Mouse (Mus musculus) spleen, embryonic (tissue): Measurements from ENCODE around the gene Hrc.
"Not testable (repeated sequence)": the region's sequence is repeated elsewhere in the genome, so short reads cannot be mapped to it uniquely, and the experiment has no call there.

Source experiments
- CTCF ChIA-PET: fragments of 350-600 bp; sonication (Branson Sonifier 250); formaldehyde crosslinking; loops from one replicate; lab custom pipeline; 2022; lab: Charles Lee

The Hrc gene

DNA sequence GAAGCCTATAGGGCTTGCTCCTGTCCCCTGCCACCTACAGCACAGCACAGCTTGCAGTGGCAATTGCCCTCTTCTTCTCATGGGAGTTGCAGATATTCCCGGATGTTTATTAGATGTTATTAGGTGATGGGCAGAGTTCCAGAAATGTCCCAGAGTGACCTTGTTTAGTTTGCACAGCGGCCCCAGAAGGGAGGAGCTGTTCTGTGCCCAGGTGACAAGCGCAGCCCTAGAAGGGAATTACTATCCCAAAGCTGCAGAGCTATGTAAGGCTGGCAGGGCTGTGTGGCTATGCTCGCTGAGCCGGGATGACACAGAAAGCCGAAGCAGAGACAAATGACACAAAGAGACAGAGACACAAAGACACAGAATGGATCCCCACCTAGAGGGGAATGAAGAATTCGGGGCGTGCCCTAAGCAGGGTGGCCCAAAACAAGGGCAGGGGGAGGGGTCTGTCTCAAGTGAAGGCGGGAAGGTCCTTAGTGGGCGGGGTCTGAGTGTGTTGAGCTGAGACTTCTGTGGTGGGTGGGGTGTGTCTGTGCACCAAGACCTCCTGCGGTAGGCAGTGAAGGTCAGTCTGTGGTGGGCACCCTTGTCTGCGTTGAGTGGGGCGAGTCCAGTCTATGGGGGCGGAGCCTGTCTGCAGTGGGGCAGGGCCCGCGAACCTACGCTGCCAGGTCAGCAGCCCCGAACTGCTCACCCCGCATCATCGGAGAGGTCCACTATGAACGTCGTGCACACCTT lies 2.2 kb upstream of the Hrc start:
- CTCF ChIA-PET = no interaction called here

DNA sequence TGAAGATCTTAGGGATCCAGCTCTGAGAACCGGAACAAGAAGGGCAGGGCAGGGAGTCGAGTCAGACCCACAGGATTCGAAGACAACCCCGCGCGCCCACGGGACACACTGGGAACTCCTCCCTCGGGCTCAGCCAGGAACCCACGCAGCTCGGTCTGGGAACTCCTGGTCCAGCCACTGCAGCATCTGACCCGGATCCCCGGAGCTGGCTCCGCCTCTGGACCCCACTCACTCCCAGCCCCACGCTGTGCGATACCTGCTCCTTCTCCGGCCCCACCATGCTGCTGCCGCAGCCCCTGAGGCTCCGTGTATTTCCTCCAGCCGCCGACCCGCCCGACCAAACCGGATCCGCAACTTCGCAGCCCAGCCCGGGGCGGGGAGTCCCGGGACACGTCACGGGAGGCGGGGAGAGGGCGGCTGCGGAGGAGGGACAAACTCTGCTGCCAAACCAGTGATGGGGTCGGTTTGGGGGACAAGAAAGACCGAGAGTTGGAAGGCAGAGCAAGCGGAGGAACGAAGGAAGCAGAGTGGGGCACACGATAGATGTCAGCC lies 1.6 kb upstream of the Hrc start, which contains the start of gene Trpm4:
Trpm4 (minus strand) TSS at position 350 of the 552 bp plus-strand sequence.
- CTCF ChIA-PET = no interaction called here

DNA sequence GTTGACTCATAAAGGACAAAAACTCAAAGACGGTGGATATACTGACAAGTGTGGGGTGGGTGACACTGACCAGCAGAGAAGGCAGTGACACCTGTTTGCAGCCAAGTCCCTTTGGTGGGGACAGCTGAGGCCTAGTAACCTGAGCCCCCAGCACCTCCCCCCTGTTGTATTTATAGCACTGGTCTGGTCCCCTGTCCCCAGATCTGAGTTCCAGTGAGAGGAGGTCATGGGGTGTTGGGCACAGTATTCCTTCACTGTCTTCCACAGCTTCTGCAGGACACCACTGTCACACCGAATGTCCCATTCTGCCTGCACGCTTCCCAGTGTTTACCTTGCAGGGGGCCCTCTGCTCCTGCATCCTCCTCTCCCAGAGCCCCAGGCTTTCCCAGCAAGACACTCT lies 485 bp upstream of the Hrc start:
- CTCF ChIA-PET = interaction anchor here (0.6 to 0.7 kb wide), 3 partner anchors 14 to 423 kb away, joined by 3 to 21 read pairs (median 6); no protein-coding TSS in a partner anchor

DNA sequence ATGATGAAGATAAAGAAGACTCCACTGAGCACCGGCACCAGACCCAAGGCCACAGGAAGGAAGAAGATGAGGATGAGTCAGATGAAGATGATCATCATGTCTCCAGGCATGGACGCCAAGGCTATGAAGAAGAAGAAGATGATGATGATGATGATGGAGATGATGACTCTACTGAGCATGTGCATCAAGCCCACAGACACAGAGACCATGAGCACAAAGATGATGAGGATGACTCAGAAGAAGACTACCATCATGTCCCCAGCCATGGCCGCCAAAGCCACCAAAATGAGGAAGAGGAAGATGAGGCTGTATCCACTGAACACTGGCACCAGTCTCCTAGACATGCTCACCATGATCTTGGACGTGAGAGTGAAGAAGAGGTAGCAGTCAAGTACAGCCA lies 1.2 kb downstream of the Hrc start:
- CTCF ChIA-PET = no interaction called here

DNA sequence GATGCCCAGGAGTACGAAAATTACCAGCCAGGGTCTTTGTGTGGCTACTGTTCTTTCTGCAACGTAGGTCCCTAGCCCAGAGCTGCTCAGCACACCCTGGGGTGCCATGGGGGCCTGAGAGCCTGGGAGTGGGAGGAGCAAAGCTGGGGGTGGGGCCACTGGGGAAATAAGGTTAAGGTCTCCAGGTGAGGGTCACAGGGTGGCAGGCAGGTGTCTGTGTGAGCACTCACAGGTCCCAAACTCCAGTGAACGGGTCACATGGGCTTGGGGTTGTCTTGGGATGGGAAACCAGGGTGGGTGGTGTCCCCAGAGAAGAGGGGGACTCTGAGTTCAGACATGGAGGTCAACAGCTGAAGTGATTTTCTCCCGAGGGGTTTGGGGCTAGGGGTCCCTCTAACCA lies 2.4 kb downstream of the Hrc start:
- CTCF ChIA-PET = no interaction called here

DNA sequence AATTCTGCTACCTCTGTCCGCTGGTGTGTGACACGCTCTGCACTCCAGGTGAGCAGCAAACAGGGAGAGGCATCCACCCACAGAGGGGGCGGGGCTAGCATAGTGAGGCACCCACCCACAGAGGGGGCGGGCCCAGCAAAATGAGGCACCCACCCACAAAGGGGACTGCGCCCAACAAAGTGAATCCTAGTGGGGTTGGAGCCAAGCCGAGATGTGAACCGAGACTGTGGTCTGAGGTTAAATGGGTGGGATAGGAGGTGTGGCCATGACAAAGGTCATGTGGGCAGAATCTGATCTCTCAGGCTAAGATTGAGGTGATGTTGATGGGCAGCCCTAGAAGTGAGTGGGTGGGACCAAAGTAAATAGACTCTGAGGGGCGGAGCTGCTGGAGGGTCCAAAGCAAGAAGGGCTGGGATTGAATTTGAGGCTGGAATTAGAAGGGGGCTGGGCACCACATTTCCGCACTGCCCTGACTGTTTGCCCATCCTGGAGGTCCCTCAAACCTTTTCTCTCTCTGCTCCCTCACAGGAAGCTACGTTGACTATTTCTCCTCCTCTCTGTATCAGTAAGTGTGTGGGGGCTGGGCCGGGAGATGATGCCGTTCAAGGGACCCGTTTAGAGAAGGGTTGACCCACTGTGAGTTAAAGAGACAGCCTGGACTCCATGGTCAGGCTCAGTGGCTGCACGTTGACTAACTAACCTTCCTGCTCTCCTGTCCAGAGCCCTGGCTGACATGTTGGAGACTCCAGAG lies 3.2 kb downstream of the Hrc start:
- CTCF ChIA-PET = interaction anchor here (0.8 kb wide), 1 partner anchor 74 kb away, joined by 4 read pairs; no protein-coding TSS in a partner anchor

DNA sequence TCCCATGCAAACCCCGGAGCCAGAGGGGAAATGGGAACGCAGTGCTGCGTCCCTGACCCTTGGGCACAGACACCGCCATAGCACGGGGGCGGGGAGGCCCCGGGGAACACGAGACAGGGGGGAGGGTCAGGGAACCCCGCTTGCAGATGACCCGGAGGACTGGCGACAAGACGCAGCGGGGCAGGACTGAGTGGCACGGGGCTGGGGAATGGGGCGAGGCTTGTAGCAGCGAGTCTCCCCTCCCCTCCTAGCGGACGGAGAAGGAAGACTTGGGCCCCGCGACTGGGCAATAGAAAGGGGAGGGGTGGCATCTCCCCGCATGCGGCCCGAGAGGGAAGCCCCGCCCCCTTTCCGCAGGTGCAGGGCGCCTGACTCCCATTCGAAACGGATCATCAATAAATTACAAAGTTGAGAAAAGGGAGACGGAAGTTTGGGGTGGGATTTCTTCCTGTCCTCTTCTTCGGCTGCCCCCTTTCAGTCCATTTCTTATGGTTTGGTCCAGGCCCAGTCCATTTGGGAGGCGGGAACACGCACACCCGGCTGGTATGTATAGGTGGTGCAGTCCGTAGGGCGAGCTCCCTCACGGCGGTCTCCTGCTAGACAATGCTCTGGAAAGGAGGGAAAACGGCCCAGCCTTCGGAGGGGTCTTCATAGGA lies 4.4 kb downstream of the Hrc start:
- CTCF ChIA-PET = no interaction called here

DNA sequence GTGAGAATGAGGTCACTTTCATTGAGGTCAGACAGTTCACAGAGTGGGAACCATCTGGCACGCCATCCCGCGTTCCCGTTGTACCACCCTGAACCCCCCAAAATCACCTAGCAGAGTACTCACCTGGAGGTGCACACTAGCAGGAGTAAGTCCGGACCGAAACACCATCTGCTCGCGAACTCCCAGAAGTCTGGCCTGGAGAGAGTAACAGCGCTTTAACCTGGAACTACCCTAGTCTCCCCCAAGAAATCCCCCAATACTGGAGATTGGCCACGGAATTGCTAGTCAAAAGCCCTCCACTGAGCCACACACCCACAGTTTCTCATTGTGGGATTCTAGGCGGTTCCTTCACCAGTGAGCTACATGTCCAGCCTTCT lies 5.0 kb downstream of the Hrc start:
- CTCF ChIA-PET = no interaction called here

DNA sequence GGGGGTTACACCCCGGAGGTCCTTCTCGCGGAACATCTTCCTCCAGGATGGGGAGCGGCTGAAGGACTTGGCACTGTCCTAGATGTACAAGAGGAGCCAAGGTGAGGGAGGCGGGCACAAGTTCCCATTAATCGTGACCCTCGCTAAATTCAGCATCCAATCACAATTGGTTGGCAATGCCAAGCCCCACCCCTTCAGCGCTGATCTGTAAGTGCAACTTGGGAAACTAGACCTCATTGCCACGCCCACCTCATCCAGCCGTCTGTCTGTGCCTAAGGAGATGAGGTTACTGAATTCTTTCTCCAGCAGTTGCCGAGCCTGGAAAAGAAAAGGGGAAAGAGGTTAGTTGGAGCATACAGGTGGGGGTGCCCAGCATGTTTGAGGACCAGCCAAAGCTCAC lies 5.6 kb downstream of the Hrc start:
- CTCF ChIA-PET = interaction anchor here (0.6 kb wide), 1 partner anchor 165 kb away, joined by 3 read pairs; no protein-coding TSS in a partner anchor

DNA sequence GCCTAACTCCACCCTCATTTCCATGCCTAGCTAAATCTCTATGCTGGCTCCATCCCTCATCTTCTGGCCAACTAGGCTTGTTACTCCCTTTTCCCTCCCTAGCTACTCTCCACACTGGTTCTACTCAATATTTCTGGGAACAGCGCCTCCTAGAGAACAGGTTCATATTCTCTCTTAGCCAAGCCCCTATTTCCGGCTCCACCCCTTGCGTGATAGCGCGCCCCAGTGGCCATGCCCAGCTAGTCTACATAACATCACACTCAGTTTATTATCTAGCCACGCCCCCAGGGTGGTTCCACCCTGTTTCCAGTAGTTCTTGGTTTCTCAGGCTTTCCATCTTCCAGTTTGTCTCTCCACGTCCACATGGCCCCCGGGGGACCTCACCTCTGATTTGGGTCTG lies 6.2 kb downstream of the Hrc start:
- CTCF ChIA-PET = interaction anchor here (0.6 kb wide), 1 partner anchor 166 kb away, joined by 3 read pairs; no protein-coding TSS in a partner anchor

DNA sequence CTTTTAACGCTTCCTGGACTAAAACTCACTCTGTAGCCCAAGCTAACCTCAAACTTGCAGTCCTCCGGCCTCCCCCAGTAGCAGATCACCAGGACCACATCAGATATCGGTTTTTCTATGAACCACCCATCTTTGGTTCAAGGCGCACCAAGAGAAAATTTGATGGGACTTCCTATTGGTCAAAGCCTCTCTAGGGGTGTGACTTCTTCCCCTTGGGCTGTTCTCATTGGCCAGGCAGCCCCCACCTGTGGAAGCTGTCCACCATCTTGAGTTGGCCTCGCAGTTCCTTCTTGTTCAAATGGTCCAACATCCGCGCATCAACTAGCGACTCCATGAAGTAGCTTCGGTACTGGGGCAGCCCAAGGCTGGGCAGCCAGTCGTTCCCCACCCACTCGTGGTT lies 7.0 kb downstream of the Hrc start:
- CTCF ChIA-PET = interaction anchor here (0.7 kb wide), 1 partner anchor 152 kb away, joined by 4 read pairs; no protein-coding TSS in a partner anchor

DNA sequence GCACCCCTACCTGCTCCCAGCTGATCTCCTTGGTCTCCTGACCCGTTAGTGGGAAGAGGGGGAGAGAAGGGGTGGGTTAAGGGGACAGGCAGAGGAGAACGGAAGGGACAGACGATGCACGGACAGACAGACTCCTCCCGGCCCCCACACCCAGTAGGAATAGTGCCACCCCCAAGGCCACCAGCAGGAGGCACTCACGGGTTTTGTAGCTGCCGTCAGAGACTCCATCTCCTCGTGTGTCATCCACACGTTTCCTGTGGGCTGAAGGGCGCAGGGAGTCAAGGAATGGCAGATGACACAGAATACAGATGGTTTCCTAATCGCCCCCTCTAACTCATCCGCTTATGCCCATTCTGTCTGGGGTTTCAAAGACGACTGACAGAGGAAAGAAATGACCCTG lies 8.5 kb downstream of the Hrc start:
- CTCF ChIA-PET = no interaction called here

DNA sequence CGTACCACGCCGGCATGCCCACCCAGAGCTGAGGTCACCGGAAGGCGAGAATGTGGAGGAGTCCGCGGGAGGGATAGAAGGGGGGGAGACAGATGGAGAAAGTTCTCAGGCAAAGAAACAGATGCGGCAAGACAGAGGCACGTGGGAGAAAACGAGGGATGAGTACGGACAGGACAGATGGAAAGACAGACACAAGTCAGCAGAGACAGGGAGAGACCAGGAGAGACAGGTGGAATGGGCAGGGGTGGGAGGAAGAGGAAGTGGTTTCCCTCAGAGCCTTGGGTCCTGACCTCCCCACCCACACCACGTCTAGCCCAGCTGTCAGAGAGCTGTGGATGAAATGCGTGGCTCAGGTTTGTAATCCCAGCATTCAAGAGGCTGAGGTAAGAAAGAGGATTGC lies 11.8 kb downstream of the Hrc start:
- CTCF ChIA-PET = interaction anchor here (0.7 kb wide), 1 partner anchor 172 kb away, joined by 3 read pairs; no protein-coding TSS in a partner anchor

DNA sequence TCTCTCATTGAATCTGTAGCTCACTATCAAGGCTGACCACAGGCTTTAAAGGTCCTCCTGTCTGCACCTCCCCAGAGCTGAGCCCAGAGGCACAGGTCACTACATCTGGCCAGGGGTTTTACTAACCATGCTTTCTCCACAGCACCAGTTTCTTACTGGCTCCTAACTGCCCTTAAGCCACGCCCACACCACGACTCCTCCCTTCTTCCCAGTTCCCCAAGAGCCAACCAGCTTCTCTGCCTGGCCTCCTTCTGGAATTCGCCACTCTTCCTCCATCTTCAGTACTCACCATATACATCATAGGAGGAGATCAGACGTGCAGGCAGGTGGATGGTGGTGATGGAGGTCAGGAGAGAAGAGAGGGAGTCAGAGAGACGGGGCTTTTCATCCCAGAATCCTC lies 18.0 kb downstream of the Hrc start:
- CTCF ChIA-PET = interaction anchor here (0.6 kb wide), 1 partner anchor 476 kb away, joined by 3 read pairs; no protein-coding TSS in a partner anchor

DNA sequence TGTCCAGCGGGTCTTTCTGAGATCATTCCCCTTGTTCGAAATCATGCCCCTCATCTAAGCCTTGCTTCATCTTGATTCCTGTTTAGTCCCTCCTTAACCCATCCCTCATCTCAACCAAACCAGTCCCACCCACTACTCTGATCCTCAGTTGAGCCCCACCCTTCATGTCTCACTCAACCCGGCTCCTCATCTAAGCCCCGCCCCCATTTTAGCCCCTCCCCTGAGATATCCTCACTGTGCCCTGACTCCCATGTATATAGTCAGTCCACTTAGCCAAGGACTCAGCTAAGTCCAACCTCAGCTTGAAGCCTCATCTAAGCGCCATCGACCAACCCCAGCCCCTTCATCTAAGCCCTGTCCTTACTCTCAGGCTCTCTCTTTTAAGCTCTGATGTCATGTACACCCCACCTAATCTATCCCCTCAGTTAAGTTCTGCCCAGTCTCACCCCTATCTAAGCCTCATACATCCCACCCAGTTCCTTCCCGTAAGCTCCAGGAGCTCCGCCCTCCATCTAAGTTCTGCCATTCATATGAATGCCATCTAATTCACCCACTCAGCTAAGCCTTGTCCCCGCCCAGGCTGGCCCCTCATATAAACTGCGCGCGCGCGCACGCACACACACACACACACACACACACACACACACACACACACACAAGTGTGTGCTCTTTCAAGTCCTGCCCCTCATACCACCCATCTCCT lies 20.4 kb downstream of the Hrc start:
- CTCF ChIA-PET = no interaction called here

DNA sequence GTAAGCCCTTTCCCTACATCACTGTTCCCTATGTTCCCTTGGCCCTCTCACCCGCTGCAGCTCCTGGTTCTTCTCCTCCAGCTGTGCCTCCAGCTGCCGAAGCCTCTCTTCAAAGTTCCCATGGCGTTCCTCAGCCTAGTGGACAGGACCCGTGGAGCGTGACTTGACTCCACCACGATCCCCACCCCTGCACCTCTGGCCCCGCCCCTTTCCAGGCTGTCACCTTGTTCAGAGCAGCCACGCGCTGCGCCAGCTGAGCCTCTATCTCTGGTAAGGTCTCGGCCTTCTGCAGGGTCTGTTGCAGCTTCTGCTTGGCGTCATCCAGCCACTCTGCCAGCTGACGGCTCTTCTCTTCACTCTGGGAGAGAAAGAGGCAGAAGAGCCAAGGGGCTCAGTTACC lies 21.0 kb downstream of the Hrc start:
- CTCF ChIA-PET = no interaction called here

DNA sequence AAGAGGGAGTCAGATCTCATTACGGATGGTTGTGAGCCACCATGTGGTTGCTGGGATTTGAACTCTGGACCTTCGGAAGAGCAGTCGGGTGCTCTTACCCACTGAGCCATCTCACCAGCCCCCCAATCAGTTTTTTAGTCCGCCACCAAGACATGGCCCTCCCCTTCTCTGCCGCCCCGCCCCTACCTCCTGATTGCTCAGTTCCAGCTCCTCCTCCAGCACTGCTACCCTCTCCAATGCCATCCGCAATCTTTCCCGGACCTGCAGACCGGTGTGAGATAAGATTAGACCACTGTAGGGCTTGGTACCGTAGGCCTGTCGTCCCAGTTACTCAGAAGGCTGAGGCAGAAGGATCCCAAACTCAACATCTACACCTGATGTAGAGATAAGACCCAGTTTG lies 24.0 kb downstream of the Hrc start:
- CTCF ChIA-PET = not testable (repeated sequence)

DNA sequence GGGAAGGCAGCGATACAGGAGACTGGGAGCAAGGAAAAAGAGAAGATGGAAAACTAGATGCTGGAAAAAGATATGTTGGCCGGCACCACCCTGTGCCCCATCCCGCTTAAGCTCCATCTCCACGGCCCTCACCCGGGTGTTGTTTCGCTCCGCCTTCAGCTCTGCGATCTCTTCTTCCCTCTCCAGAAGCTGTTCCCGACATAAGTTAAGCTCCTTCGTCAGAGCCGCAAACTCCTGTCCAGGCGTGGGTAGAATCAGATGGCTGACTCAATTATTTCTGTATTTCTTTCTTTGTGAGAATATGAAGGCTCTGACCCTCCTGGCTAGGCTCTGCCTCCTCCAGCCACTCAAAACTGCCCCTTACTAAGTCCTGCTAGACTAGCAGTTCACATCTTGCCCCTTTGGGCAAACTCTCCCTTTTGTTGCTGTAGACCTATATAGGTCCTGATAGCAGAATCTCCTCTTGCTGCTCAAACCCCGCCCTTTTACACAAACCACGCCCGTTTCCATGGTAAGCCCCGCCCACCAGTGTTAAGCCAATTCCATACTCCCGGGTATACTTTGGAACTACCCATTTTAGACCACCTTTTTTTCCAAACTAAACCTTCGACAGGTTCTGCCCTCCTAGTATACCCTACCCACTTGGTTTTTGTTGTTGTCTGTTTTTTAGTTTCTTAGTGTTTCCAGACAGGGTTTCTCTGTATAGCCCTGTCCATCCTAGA lies 25.5 kb downstream of the Hrc start:
- CTCF ChIA-PET = interaction anchor here (0.7 kb wide), 1 partner anchor 38 kb away, joined by 3 read pairs; no protein-coding TSS in a partner anchor

DNA sequence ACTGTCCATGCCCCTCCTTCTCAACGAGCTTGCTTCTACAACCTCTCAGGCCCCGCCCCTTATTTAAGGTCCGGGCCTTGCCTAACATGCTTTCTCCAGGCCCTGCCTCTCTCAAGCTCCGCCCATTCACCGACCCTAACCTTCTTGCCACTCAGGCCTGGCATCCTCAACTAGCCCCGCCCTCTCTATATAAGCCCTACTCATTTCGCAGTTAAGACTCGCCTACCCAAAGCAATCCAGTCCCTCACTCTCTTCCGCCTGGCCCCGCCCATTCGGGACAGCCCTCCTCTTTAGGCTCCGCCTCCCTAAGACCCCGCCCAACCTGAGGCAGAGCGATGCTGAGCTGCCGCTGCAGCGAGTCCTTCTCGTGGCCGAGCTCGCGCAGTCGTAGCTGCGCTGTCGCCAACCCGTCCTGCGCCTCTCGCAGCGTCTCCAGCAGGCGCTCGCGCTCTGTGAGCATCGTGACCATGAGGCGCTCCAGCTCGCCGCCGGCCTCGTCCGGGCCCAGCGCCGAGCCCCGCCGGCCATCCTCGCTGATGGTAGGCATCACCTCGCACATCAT lies 26.2 kb downstream of the Hrc start:
- CTCF ChIA-PET = interaction anchor here (0.6 kb wide), 1 partner anchor 477 kb away, joined by 4 read pairs; no protein-coding TSS in a partner anchor

DNA sequence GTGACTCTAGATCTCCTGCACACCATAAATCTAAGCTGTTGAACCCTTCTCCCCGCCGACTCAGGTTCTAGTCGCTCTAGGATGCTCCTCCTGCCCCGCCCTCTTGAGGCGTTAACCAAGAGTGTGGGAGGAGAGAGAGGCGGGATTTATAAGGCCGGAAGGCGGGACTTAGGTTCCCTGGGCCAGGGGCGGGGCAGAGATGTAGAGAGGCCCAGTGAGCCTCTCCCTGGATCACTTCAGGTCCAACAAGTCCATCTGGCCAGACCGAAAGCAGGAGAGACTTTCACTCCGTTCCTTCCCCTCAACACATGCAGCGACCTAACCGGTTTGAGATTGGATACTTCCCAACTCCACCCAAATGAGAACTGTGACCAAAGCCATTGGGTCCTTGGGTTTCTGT lies 27.7 kb downstream of the Hrc start:
- CTCF ChIA-PET = no interaction called here
